Mouse (Mus musculus) forebrain, embryonic 15.5 days (tissue): ENCODE results near the gene Fam241b. TPM values are rescaled to one million over a fixed set of nuclear protein-coding genes. Genes with fewer than 3 reads are reported as not detected.

Source experiments
- ATAC-seq: fragments of 200-750 bp; cut with Nextera tagmentation; replicated peaks from 2 replicates; pipeline ENCODE4 v1.8.0; 2017; ENCODE audit warnings: mild to moderate bottlenecking, moderate TSS enrichment, moderate library complexity
- H3K27ac ChIP-seq: fragments of 300-500 bp; sonication (generic); replicated peaks from 2 replicates; pipeline ENCODE4 v1.5.1; 2015; ENCODE audit warnings: mild to moderate bottlenecking, inconsistent platforms
- H3K27me3 ChIP-seq: fragments of 300-500 bp; sonication (generic); 2 replicates; pipeline ENCODE4 v1.6.1; 2015; ENCODE audit warnings: inconsistent platforms
- H3K36me3 ChIP-seq: fragments of 300-500 bp; sonication (generic); 2 replicates; pipeline ENCODE4 v1.6.1; 2015; ENCODE audit warnings: mild to moderate bottlenecking, inconsistent platforms
- H3K4me1 ChIP-seq: fragments of 300-500 bp; sonication (generic); 2 replicates; pipeline ENCODE4 v1.6.1; 2015; ENCODE audit warnings: inconsistent platforms
- H3K4me2 ChIP-seq: fragments of 300-500 bp; sonication (generic); replicated peaks from 2 replicates; pipeline ENCODE4 v1.6.1; 2015; ENCODE audit warnings: mild to moderate bottlenecking, inconsistent platforms
- H3K4me3 ChIP-seq: fragments of 300-500 bp; sonication (generic); 2 replicates; pipeline ENCODE4 v1.5.1; 2015; ENCODE audit warnings: mild to moderate bottlenecking, inconsistent platforms
- H3K9ac ChIP-seq: fragments of 300-500 bp; sonication (generic); replicated peaks from 2 replicates; pipeline ENCODE4 v1.6.1; 2015; ENCODE audit warnings: mild to moderate bottlenecking, inconsistent platforms
- H3K9me3 ChIP-seq: fragments of 300-500 bp; sonication (generic); 2 replicates; pipeline ENCODE4 v1.6.1; 2016; ENCODE audit warnings: inconsistent platforms
- WGBS: fragments of 180-500 bp; shearing (Covaris S2); methylation state at CpG from one replicate; pipeline ENCODE4 v1.1.7; 2015; ENCODE audit warnings: mixed read lengths; 5-methylcytosine and 5-hydroxymethylcytosine counted together
- polyA plus RNA-seq: library from polyadenylated mRNA; unstranded; fragments of >200 nt; fragmentation: Nextera tagmentation; extraction: Ambion mirVana; gene quantifications from 2 replicates; pipeline ENCODE4 v1.2.1, GENCODE M21; 2015

The Fam241b gene
- polyA plus RNA-seq, 1 experiment from 2014 or later, result 150 TPM

DNA sequence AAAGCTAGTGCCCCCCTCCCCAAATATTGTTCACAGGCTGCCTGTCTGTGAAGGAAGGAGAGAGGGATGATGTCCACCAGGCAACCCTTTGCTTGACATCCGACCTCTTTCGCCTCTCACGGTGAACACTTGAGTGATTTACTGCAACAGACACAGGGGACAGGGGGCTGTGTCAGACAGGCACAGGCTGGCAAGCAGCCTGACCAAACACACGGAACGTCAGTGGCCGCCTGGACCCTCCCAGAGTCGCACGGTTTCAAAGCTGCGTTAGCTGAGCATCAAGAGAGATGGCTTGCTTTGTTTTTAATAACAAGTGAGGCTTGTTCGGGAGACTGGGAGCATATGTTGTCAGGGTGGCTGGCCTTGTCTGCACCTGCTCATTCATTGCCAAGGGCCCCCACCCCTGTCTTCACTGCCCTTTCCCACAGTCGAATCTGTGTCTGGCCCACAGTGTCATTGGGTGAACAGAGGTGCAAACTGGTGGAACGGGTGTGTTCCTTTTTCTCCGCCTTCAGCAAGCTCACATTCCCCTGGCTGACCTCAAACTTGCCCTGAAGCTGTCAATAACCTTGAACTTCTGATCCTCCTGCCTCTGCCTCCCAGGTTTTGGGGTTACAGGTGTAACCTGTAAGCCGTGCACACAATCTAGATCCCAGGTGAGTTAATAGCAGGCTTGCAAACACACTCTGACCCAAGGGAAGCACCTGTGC is 82.6 kb downstream of the Fam241b start:
- H3K4me1 ChIP-seq, result peaks cover 12% of the 10 kb centered on the region
- no peak overlapping the region for H3K27ac ChIP-seq
- no peaks in the 10 kb centered on the region for H3K9me3 ChIP-seq
- no peak overlapping the region for H3K4me2 ChIP-seq
- 52% methylated on average over 14 of the region's 14 CpGs for WGBS
- no peak overlapping the region for H3K9ac ChIP-seq
- no peak for ATAC-seq
- H3K36me3 ChIP-seq, result no peaks in the 10 kb centered on the region
- H3K27me3 ChIP-seq, result no peaks in the 10 kb centered on the region
- H3K4me3 ChIP-seq, result no peak overlapping the region

DNA sequence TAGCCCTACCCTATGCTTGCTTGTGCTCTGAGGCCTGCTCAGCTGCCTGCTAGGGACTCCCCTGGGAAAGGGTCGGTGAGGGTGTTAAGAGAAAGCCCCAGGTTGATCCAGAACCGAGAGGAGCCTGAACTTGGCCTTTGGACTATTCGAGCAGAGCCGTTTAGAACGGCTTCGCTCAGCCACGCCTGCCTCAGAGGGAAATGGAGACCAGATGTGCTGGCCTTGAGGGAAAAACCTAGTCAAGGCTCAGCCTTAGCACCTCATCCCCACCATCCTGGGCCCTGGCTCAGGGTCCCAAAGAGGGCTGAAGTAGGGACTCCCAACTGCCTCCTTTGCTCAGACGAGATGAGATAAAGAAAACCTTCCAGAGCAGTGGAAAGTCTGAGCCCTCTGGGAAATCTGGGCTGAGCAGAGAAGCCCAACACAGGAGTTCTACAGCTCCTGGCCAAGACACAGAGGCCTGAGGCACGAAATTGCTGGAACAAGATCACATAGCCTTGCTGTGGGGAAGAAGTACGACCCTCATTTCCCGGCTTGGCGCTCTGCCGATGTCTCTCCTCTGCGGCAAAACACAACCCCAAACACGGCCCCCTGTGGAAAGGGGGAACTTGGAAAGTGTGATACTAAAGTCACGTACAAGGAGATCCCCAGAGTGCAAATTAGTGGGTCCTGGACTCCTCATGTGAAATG is 83.4 kb downstream of the Fam241b start:
- no peak overlapping the region for H3K4me2 ChIP-seq
- ATAC-seq, result no peak
- H3K36me3 ChIP-seq, result no peaks in the 10 kb centered on the region
- H3K4me3 ChIP-seq, result no peak overlapping the region
- no peaks in the 10 kb centered on the region for H3K9me3 ChIP-seq
- WGBS, result 65% methylated on average over 16 of the region's 16 CpGs
- H3K27me3 ChIP-seq, result no peaks in the 10 kb centered on the region
- H3K4me1 ChIP-seq, result peaks cover 12% of the 10 kb centered on the region
- no peak overlapping the region for H3K9ac ChIP-seq
- 0 out of 2 replicates have a peak overlapping the region, but pooled peaks have one; percentile 11 for H3K27ac ChIP-seq

DNA sequence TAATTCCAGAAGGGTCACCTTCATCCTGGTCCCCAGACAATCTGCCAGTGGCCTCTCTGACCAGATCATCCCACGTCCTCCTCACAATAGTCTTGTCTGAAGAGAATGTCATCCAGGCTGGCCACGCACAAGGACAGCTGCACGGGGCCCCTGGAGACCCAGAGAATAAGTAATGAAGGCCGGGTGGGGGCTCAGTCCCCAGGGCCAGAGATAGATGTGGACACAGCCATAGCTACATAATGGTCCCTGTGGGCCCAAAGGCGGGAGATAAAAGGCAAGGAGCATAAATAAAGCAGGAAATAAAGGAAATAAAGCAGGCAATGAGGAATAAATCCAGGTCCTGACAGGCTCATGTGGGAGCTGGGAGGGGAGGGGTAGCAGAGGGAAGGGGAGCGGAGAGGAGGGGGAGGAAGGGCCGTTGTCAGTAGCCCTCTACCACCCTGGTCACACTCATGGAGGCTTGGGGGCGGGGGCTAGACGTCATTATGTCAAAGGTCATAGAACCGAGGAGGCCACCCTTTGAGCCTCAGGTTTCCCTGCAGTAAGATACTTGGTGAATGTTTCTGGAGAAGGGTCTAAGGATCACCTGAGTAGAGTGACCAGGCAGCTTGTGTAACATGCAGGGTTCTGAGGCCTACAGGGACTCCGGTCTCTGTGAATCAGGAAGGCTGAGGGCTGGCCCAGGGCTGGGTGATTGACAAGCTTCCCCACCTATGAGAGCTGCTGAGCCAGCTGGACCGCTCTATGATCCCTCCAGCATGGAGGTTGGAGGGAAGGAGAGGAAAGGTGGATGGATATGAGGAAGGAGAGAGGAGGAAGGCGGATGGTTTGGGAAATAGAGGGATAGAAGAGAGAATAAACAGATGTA is 85.0 kb downstream of the Fam241b start:
- Histone ChIP-seq H3K9ac (no peak overlapping the region), H3K36me3 (no peaks in the 10 kb centered on the region), H3K9me3 (no peaks in the 10 kb centered on the region), H3K4me2 (no peak overlapping the region), H3K4me1 (peaks cover 12% of the 10 kb centered on the region), H3K27ac (no peak overlapping the region), H3K4me3 (no peak overlapping the region), H3K27me3 (no peaks in the 10 kb centered on the region)
- 80% methylated on average over 13 of the region's 13 CpGs for WGBS
- no peak for ATAC-seq

Other genes starting within 250 kb of the Fam241b start
- gene Col13a1, start 164.8 kb downstream of the Fam241b start, polyA plus RNA-seq, result 0.78 and 1.1 TPM in 2 replicates
- 0.24 TPM in 1 of 2 replicates, not detected in the other for gene Neurog3, start 10.8 kb downstream of the Fam241b start, polyA plus RNA-seq
- gene Tspan15, start 87.3 kb upstream of the Fam241b start, polyA plus RNA-seq, result 14.4 and 17.0 TPM in 2 replicates
- gene Tacr2, start 108.5 kb upstream of the Fam241b start, polyA plus RNA-seq, result not detected in 2 replicates
- gene Hk1, start 236.0 kb upstream of the Fam241b start, polyA plus RNA-seq, result 78.9 and 86.2 TPM in 2 replicates